Mouse (Mus musculus) natural killer cell, adult 2 months (primary cell): ENCODE results near the gene Methig1.
A peak's percentile ranks its signal among the peaks of the same experiment; 100 is the strongest.

Experiments used
- DNase-seq, 2 experiments: peaks; one replicate each; pipeline ENCODE4 v3.0.0; 2022; ENCODE audit warnings: low spot score in 2 of 2

The Methig1 gene

DNA sequence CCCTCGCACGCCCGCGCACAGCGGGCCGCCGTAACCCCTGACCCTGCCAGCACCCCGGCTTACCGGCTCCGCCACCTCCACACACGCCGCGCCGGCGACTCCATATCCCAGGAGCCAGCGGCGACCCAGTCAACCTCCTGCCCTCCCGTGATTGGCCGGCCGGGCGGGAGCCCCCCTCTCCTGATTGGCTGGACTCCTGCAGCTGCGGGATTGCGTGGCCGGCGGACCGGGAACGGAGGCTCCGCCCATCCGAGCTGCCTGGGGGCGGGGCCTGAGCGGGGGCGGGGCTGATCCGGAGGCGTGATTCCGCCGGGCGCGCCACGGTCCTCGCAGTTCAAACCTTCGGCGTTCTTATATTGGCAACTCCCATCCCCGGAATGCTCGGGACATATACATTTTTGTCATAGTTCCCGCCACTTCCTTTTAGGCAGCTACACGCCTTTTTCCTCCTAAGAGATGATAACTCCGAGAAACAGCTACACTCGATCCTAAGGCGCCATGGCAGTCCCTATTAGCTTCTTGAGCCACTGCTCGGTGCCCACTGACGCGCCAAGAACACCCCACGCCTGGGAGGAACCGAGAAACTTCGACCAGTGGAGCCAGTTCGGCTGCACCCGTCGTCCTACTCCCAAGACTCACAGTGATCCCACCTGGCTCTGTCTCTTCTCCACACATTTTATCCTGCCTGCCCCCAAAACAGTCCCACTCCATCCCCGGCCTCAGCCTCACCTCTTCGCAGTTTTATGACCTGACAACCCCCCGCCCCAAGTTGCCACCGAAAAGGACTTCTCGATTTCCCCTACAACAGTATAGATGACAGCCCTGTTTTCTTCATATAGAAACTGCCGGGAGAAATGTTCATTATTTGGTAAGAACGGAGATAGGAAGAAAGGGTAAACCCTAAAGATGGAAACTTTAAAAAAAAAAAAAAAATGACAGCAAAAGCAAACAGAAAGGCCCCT lies 70.2 kb downstream of the Methig1 start:
- peak; percentile 82 to 87 for DNase-seq

DNA sequence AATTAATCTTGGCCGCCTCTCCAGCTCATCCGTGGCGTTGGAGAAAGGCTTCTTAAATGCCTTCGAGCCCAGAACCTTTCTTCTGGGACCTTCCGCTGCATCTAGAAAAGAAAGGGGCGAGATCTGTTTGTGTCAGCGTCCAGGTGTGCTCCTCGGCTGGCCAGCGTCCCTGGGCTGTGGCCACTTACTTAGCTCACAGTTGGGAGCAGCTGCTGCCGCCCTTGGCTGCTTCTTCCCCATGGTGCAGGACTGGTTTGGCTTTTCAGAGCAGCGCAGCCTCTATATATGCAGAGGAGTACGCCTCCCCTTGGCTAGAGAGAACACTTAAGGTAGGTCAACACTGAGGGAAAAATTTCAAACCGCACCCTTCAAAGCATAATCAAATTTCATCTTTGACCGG lies 71.0 kb downstream of the Methig1 start:
- DNase-seq, result no peak

DNA sequence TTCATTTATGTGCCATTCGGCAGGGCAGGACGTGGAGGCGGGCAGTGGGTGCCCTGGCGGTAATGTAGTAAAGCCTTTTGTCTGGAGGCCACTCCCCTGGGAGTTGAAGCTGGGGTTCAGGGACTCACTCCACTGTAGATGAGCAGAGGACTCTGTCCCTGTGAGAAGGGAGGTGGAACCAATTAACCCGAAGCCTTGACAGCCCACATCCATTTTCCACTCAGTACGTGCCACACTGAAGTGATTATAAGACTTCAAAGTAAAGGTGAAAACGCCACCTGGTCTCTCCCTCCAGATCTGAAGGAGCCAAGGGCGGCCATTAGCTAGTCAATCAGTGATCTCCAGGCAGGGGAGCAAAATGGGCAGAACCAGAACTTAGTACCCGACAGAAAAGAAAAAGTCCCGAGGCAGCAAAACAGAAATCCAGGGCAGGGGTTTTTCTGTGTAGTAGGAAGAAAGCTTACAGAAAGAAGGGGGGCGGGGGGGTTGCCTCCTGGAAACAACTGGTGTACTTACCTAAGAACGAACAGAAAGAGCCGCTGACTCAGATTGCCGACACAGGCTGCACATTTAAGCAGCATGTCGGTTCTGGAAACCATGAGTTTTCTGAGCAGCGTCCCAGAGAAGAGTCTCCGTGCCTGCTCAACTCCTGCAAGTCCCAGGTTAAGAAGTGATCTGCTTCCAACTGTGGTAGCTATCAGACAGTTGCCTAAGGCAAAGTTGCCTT lies 71.6 kb downstream of the Methig1 start, which contains the start of gene Slc11a2:
TSS of gene Slc11a2 (minus strand) at position 677 of the 727 bp plus-strand sequence.
- no peak for DNase-seq

DNA sequence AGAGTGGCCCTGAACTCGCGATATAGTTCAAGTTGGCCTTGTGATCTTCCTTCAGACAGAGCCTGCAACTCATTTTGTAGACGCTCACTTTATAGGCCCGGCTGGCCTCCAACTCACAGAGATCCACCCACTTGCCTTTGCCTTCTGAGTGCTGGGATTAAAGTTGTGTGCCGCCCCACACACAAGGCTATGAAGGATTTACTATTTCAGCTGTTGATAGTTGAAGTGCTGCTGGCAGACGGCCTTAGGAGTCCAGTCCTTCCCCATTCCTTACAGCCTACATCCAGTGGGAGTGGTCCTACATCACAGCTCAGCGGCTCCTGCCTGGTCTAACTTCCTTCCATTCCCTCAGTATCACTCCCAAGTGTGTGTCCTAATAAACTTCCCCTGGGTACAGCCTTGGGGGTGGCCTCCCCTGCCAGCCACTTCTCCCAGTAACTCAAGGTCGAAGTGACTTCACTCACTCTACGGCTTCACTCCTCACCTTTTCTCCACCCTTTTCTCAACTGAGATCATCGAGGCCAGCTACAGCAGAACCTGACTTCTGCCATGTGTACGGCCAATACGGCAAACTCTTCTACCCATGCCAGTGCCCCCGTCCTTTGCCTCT lies 75.5 kb downstream of the Methig1 start:
- no peak for DNase-seq

DNA sequence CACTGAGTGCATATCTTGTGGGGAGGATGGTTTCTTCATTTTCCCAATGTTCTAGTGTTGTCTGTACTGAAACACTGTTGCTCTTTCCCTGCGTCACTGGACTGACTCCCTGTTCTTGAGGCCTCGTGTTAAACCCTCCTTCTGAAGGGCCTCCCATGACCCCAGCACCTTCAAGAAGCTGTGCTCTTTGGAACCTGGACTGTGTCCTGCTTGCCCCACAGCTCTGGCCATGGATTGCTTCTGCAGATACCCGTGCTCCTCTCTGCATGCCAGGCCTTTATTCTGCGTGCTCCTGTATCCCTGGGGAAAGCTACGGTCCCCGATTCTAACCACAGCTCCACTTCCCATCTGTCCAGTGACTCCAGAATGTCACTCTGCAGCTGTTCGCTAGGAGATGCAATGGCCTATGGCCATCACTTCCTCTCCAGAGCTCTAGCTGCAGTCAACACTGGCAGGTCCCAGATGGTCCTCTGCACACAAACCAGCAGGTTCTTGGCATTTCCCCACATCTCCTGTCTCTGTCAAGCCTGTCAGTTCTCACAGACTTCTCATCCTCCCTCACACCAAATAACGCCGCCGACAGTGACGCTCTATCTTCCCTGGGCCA lies 77.1 kb downstream of the Methig1 start:
- DNase-seq, result no peak

DNA sequence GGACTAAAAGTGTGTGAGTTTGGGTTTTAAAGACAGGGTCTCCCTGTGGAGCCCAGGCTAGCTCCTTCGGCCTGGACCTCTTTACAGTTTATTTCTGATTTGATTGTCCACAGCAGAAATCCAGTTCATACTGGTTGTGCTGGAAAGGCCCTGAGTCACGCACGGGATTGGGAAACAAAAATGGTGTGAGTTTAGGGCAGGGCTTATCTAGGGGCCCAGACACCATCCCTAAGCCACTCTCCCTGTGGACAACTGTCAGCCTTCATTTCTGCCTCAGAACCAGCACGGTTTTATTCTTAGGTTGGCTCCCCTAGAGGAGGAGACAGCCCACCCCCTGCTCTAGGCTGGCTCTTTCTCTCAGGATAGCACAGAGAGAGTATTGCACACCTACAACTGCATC lies 80.3 kb downstream of the Methig1 start:
- no peak for DNase-seq
